Mouse (Mus musculus) cortical plate, adult 2 months (tissue): ENCODE measurements around the gene Fbxw10.

Source experiments
- CTCF ChIP-seq: fragments of 200-500 bp; IDR thresholded peaks from 2 replicates; pipeline ENCODE4 v1.5.1; 2011; ENCODE audit warnings: mild to moderate bottlenecking, control low read depth, low read length; ENCODE audit not compliant: insufficient read depth; ENCODE audit errors: extremely low read depth
- POLR2A ChIP-seq: fragments of 200-500 bp; IDR thresholded peaks from 2 replicates; pipeline ENCODE4 v1.6.1; 2011; ENCODE audit warnings: mild to moderate bottlenecking, low read length, control low read depth; ENCODE audit not compliant: insufficient read depth; ENCODE audit errors: extremely low read depth

DNA sequence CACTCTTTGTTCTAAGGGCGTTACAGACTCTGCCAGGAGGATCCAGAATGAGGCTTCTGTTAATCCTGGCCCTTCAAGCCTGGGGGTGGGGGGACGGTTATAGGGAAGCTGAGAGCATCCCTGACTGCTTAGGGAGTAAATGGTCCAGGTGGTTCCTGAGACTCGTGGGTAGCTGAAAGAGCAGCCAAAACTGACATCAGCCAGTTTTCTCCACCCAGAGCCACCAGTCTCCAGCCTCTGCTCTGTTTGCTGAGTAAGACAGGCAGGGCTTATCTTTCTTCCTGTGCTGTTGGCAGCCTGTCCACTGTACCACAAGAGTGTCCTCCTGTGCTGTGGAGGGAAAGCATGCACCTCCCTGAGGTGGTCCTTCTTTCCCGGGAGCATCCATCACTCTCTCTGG is 32.2 kb upstream of the Fbxw10 start:
- no peak for TF ChIP-seq POLR2A
- no peak for TF ChIP-seq CTCF
